Mouse (Mus musculus) liver, adult (tissue): Measurements from ENCODE around the gene Cenpp.

ENCODE experiments used
- GATA4 ChIP-seq: IDR thresholded peaks from 2 replicates; pipeline ENCODE4 v1.6.1; 2014; ENCODE audit warnings: mild to moderate bottlenecking, low read length; ENCODE audit not compliant: insufficient replicate concordance

Cenpp gene

DNA sequence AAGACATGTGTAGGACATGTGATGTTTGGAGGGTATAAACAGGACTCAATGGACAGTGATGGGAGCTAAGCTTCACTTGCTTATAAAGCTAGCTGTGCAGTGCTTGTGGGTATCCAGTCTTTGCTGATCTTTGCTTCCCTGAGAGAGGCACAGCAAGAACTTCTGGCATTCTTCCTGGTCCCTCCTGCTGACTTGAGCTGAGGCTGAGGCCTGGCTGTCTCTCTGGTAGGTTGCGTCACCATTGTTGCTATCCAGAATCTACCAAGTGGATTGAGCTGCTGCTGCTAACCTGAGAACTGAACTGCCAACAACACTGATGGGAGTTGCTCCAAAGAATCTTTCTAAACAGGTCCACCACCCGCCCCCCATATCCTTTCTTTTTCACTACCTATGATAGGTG lies 23.5 kb downstream of the Cenpp start:
- no peak for TF ChIP-seq GATA4

DNA sequence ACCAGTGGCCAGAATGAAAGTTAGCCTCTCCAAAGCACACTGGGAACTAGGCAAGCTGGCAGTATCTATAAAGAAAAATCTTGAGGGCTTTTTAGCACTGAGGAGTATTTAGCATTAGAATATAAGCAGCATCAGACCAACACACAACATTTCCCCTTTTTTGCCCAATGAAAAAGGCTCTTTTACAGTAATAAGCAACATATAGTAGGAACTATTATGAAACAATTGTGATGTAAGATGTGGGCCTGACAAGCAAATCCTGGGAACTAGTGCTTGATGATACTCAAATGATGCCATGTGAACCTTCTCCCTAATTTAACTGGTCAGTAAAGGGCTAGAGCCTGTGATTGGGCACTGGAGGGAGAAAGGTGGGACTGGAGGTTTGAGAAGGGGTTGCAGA lies 24.4 kb downstream of the Cenpp start:
- no peak for TF ChIP-seq GATA4

- TF ChIP-seq GATA4, result no peak
Observed at GRCm38 (mm10) chr13:49623216-49623615, 29.4 kb downstream of the Cenpp start.

DNA sequence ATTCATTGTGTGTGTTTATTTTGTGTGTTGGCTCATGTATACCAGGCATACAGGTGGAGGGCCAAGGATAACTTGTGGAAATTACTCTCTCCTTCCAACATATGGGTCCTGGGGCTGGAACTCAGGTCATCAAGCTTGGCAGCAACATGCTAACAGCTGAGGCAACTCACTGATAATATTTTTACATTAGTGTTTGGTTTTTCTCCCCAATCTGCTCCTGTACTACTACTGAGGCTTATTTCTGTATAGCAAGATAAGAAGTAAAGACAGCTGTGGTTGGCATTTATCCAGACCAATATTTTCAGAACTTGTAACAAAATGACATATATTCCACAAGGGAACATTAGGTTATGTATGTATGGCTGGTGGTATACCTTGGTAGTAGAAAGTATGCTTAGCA lies 34.2 kb downstream of the Cenpp start:
- TF ChIP-seq GATA4, result no peak

DNA sequence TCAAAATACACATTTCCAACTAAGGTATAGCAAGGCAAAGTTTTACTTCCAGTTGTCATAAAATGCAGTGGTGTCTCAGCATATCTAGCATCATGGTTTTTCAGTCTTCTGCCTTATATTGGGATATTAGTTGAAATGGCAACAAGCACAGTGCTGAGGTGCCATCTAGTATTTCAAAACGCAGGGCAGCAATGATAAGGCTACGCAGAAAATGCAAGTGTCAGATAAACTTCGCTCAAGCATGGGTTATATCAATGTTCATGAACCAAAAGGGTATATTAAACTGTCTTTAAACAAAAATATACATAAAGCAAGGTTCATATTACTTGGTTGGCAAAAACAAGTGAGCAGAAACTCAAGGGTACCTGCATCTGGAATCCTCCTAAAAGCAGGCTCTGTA lies 35.6 kb downstream of the Cenpp start:
- TF ChIP-seq GATA4, result no peak

DNA sequence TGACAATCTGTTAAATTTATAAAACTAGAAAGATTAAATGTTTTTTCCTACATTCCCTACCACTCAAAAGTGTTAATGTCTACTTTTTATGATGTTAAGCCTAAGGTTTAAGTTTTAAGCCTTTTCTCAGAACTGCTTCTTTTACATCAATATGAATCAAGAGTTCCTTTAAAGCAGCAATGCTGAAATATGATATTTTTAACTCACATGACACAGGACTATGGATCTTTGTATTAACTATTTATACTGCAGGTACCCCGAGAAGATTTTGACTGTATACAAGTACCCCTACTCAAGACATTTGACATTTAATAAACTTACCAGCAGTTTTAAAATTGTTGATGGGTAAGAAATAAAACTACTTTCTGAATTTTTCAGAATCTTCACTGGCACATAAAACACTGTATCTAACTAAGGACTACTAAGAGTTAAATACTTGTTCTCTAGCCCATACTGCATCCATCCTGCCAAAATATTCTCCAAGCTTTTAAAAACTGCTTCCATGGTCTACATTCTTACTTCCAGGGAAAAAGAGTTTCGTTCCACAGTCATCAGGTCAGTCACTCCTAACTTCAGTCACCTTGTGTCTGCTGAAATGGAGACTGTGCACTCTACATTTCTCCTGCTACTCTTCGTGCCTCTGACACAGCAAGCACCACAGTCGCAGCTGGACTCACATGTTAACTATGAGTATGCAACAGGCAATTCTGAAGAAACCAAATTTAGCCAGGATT lies 43.8 kb downstream of the Cenpp start:
- TF ChIP-seq GATA4, result no peak

- TF ChIP-seq GATA4, result no peak
Observed at GRCm38 (mm10) chr13:49607714-49608113, 44.9 kb downstream of the Cenpp start, which contains the start of gene Ogn. Ogn (plus strand) TSS chr13:49608046.

GRCm38 (mm10) chr13:49603603-49604002 lies 49.0 kb downstream of the Cenpp start:
- no peak for TF ChIP-seq GATA4

GRCm38 (mm10) chr13:49586062-49586461 lies 66.5 kb downstream of the Cenpp start:
- TF ChIP-seq GATA4, result no peak

- no peak for TF ChIP-seq GATA4
Observed at GRCm38 (mm10) chr13:49584307-49585005, 68.1 kb downstream of the Cenpp start.

GRCm38 (mm10) chr13:49583859-49584258 lies 68.7 kb downstream of the Cenpp start:
- TF ChIP-seq GATA4, result no peak

DNA sequence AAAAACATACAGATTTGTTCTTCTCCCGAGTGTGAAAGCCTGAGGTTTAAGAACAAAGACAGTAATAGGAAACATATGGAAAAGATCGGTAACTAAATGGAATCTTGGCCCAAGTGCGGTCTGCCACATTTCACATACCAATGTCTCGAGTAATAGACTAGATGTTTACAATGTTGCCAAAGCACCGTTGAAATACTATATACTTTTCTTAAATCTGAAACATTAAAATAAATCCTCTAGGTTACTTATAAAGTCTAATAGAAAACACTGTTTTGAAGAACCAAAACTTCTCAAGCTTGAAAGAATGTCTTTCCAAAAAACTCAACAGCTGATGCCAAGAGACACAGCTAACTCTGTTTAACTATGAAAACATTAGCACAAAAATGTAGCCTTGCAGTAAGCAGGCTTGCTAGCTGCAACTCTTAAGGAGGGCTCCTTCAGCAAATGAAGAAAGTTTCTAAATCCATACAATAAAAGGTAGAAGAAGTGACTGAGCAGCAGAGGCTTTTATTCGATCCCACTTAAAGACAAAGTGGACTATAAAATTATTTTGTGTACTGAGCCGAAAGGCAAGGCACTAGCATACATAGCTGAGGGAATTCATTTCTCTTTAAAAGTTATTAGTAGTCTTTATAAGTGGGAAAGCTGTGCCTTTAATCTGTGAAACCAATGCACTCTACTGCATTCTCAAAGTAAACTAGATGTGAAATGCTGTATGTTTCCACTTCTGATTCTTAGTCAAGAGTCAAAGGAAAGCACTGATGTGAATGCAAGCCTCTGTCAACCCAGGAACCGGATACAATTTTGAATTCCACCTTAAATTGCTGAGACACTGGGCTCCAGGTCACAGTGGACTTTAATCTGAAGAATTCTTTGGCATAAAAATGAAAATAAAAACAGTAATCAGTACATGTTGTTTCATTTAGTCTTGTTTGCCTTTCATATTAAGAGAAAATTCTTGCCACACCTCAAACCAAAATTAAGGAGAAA lies 70.7 kb downstream of the Cenpp start, which contains the start of gene Omd:
Gene Omd, plus strand, starts transcription at position 922 of the 990 bp plus-strand sequence.
- no peak for TF ChIP-seq GATA4

- no peak for TF ChIP-seq GATA4
Observed at GRCm38 (mm10) chr13:49571418-49571817, 81.2 kb downstream of the Cenpp start.

- no peak for TF ChIP-seq GATA4
Observed at GRCm38 (mm10) chr13:49570371-49570770, 82.2 kb downstream of the Cenpp start.

DNA sequence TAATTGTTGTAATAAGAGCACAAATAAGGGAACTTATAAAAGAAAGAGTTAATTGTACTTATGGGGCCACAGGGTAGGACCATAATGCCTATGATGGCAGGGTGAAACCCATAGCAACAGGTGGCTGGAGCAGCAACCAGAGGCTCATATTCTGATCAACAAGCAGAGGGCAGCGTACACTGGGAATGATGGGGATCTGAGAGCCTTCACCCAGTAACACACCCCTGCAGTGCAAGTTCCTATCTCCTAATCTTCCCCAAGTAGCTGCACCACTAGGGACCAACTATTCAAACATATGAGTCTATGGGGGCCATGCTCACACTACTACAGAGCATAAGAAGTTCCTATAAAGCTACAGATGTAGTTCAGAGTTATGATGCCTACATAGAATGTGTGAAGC lies 88.2 kb downstream of the Cenpp start:
- TF ChIP-seq GATA4, result no peak
